Mouse (Mus musculus): ENCODE measurements around the gene Rnd2.

Gene Rnd2

DNA sequence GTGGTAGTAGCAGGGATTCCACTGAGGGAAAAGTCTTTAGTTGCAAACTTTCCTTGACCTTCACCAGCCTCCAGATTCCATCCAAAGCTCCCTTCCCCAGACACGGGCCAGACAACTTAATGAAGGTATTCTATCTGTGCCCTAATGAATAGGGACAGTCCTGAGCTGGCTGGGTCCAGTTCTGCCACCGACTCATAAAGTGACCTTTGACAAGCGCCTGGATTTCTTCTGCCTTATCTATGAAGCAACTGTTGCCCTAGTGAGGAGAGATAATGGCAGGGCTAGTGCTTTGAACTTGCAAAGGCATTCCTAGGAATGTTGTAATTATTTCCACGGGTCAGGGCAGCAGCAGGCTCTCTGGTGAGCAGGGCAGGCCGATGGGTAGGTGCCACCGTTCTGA lies 16.1 kb downstream of the Rnd2 start:
- peak; percentile 94 for TF ChIP-seq GATA4 (IDR thresholded peaks at IDR 0.05; ENCODE audit: insufficient replicate concordance, low read length)

DNA sequence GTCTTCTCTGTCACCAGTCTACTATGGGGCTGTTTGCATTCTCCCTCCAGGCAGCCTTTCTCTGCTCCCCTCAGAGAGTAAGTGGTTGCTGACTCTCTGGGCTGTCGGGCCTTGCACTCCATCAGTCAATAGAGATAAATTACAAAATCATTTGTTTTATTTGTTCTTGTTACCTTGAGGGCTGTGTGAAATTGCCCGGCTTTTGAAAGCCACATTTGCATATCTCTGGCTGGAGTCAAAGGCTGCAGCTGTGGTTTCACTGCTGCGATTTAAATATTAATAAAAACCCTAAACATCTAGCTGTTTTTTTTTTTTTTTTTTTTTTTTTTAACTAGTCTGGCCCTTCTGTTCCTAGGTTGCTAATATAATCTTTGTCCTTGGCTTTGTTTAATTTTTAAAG lies 19.0 kb downstream of the Rnd2 start:
- no peak for TF ChIP-seq GATA4 (IDR thresholded peaks at IDR 0.05; ENCODE audit: insufficient replicate concordance, low read length)

DNA sequence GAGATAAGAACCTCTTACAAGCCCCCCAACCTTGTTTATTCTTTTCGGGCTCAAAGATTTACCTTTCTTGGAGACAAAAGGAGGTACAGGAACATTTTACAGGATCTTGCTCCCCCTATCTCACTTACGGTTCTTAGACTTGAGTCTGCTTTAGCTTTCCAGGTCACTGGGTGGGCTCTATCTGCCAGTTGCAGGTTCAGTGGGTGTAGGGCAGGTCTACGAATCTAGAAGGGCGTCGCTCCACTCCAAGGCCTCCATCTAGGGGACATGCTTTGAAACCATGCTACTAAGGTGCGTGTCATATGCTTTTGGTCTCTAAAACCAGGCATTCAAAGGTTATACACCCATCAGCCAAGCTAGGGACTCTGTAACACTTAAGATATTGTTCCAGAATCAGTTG lies 19.4 kb downstream of the Rnd2 start:
- TF ChIP-seq GATA4 (IDR thresholded peaks at IDR 0.05; ENCODE audit: insufficient replicate concordance, low read length) = no peak

DNA sequence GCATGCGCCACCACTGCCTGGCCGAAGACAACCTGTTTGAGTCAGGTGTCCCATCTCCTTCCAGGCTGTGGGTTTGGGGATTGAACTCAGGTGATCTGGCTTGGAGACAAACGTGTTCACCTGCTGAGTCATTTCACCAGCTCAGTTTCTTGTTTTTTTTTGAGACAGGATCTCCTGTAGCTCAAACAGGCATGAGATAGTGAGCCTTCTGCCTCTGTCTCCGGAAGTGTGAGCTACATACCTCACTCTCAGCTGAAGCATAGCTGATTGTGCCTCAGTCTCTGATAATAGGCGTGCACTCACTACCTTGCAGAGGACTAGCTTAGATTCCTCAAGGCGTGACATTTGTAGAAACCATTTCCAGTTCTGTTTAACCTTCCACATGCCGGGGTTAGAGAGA lies 20.0 kb downstream of the Rnd2 start:
- TF ChIP-seq GATA4 (IDR thresholded peaks at IDR 0.05; ENCODE audit: insufficient replicate concordance, low read length) = no peak

DNA sequence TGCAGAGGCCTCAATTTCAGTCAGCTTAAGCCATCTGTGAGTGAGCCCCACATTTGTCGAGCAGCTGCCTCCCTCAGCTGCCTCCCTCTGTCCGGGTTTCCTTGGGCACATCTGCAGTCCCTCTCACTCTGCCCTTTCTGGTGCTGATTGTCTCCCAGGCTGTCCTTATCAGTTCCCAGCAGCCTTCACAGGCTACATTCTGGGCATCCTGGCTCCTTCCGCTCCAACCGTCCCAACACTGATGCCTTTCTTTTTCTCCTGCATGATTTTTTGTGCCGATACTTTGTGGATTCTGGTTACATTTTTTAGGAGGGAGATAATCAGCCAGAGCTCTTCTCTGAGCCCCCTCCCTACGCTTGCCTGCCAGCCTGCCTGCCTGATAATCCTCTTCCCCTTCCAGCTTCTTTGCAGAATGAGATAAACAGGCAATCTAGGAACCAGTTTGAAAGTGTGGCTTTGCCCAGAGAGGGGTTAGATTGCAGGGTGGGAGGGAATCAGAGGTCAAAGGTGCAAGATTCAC lies 20.8 kb downstream of the Rnd2 start:
- TF ChIP-seq GATA4 (IDR thresholded peaks at IDR 0.05; ENCODE audit: insufficient replicate concordance, low read length) = no peak

DNA sequence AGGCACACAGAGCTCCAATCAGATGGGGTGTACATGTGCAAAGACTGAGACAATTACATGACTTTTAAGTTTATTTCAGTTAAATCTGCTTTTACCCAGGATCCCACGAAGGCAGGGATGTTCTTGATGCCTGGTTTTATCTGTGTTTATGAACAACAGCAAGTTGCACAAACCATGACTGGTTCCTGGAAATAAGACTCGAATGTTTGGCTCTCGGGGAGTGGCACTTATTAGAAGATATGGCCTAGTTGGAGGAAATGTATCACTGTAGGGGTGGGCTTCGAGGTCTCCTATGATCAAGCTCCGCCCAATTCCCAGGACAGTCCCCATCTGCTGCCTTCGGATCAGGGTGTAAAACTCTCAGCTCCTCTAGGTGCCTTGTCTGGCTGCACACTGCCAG lies 21.3 kb downstream of the Rnd2 start:
- TF ChIP-seq GATA4 (IDR thresholded peaks at IDR 0.05; ENCODE audit: insufficient replicate concordance, low read length) = no peak

DNA sequence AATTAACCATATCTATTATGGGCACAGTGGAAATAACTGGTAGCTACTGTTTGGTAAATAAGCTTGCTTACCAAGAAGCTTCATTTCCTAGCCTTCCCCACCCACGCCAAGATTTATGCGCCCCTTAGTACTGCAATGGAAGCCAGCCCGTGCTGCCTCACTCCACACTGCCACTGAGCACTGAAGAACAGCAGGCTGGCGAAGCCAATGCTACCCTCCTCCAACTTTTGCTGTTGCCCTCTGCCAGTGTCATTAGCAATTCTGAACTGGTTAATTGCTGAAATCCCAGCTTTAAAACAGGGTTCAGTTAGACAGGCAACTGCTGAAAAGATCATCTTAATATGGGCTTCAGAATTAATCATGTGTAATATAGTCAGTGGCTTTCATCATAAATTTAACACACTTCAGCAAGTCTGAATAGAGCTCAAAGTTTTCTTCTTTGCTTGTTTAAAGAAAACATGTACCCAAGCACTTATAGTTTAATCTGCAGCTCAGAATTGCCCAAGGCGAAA lies 41.5 kb downstream of the Rnd2 start:
- TF ChIP-seq GATA4 (IDR thresholded peaks at IDR 0.05; ENCODE audit: insufficient replicate concordance, low read length) = no peak

DNA sequence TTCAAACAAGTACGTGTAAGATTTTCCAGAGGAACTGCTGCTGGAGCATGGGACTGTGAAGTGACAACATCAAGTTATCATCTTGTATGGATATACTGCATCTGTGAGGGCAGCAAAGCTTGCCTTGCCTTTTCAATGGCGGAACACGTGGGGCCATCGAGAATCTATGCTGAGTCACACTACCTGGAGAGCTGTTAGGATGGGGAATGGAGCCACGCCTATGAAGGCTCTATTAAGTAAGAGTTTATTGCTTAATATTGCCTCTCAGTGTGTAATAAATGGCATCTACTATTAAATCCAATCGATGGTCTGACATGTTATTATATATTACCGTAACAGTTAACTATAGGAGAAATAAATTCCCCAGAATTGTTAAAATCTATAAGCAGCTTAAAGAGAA lies 42.3 kb downstream of the Rnd2 start:
- TF ChIP-seq GATA4 (IDR thresholded peaks at IDR 0.05; ENCODE audit: insufficient replicate concordance, low read length) = no peak

DNA sequence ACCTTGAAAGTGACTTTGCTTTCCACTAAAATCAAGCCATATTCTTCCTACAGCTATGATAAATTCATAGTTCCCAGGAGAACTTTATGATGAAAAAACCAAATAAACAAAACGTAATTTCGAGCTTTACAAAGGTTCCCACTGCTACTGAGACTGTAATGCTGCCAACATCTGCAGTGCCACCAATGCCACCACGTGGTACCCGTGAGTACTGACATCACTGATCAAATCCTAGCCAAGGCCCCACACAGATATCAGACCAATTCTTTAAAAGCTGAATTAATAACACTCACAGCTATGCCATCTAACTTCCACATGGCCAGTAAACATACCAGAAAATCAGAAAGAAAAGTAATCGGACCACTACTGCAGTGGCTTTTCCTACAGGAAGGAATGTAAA lies 54.1 kb downstream of the Rnd2 start:
- no peak for TF ChIP-seq GATA4 (IDR thresholded peaks at IDR 0.05; ENCODE audit: insufficient replicate concordance, low read length)

DNA sequence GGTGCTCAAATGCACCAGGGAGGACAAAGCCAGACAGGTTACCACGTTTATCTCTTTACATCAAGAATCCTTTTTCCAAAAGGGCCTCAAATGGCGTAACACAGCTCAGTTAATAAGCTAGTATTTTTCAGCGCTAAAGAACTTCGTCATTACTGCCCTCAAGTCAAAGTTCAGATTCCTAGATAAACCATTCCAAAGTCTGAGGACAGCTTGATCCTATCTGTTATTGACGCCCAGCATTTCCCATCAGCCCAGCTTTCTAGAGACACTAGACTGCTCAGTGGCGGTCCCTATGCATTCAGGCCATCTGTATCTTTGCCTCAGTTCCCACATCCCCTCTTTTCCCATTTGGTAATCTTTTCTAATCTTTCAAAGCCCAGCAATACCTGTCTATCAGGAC lies 54.6 kb downstream of the Rnd2 start:
- TF ChIP-seq GATA4 (IDR thresholded peaks at IDR 0.05; ENCODE audit: insufficient replicate concordance, low read length) = peak; percentile 96
